Mouse (Mus musculus): ENCODE measurements at regions not wholly inside any gene's neighbourhood (a gene's known extent, or its start where the extent isn't known, plus 50 kb on each side); places are given as distances from the start of the nearest gene placed in this dataset.

GRCm38 (mm10) chr12:92646634-92647033 lies 797.7 kb upstream of the Sel1l start:
- Histone ChIP-seq H3K9me3 (ENCODE audit: control insufficient read depth, insufficient read depth, low read depth, low read length) (peaks cover 3% of the 10 kb centered on the region; the same call in 1 of the 2 replicates), H3K36me3 (ENCODE audit: control insufficient read depth, insufficient read depth, low read length, poor library complexity, severe bottlenecking) (no peaks in the 10 kb centered on the region), H3K9ac (ENCODE audit: insufficient read depth, low read depth, low read length, poor library complexity, severe bottlenecking) (no peak overlapping the region), H3K4me3 (ENCODE audit: insufficient read depth in 1 of 2, low read depth in 1 of 2, low read length in 2 of 2, poor library complexity in 1 of 2, severe bottlenecking in 1 of 2) (no peak overlapping the region), H3K27ac (ENCODE audit: insufficient read depth, low read depth, low read length, poor library complexity, severe bottlenecking) (no peak overlapping the region), H3K4me1 (ENCODE audit: control insufficient read depth in 2 of 2, insufficient read depth in 2 of 2, low read length in 2 of 2, poor library complexity in 1 of 2) (no peaks in the 10 kb centered on the region)
- no peak for DNase-seq (ENCODE audit: low read depth, low spot score)
- in situ Hi-C loops (cut with MboI; ENCODE audit: low sequenced_read_pairs in 2 of 2, unreplicated experiment in 2 of 2): no loop called here
- no peak for TF ChIP-seq HCFC1 (IDR thresholded peaks at IDR 0.05; ENCODE audit: borderline replicate concordance, insufficient read depth, low read length)
- no peak for TF ChIP-seq MAFK (IDR thresholded peaks at IDR 0.05; ENCODE audit: insufficient read depth, low read depth, low read length)
- TF ChIP-seq ZNF384 (IDR thresholded peaks at IDR 0.05; ENCODE audit: low read depth, low read length): no peak
- no peak for TF ChIP-seq ZC3H11A (IDR thresholded peaks at IDR 0.05; ENCODE audit: borderline replicate concordance, low read depth, low read length)
- TF ChIP-seq CHD2 (IDR thresholded peaks at IDR 0.05; ENCODE audit: low read depth, low read length): no peak

- H3K4me1 ChIP-seq (ENCODE audit: control insufficient read depth in 2 of 2, insufficient read depth in 2 of 2, low read length in 2 of 2, poor library complexity in 1 of 2): no peaks in the 10 kb centered on the region
- no peak overlapping the region for H3K9ac ChIP-seq (ENCODE audit: insufficient read depth, low read depth, low read length, poor library complexity, severe bottlenecking)
- no peaks in the 10 kb centered on the region for H3K36me3 ChIP-seq (ENCODE audit: control insufficient read depth, insufficient read depth, low read length, poor library complexity, severe bottlenecking)
- DNase-seq (ENCODE audit: low read depth, low spot score): no peak
- H3K4me3 ChIP-seq (ENCODE audit: insufficient read depth in 1 of 2, low read depth in 1 of 2, low read length in 2 of 2, poor library complexity in 1 of 2, severe bottlenecking in 1 of 2): no peak overlapping the region
- in situ Hi-C loops (cut with MboI; ENCODE audit: low sequenced_read_pairs in 2 of 2, unreplicated experiment in 2 of 2): no loop called here
- no peak overlapping the region for H3K27ac ChIP-seq (ENCODE audit: insufficient read depth, low read depth, low read length, poor library complexity, severe bottlenecking)
- TF ChIP-seq ZC3H11A (IDR thresholded peaks at IDR 0.05; ENCODE audit: borderline replicate concordance, low read depth, low read length): no peak
- TF ChIP-seq MAFK (IDR thresholded peaks at IDR 0.05; ENCODE audit: insufficient read depth, low read depth, low read length): no peak
- no peak for TF ChIP-seq CHD2 (IDR thresholded peaks at IDR 0.05; ENCODE audit: low read depth, low read length)
- no peak for TF ChIP-seq HCFC1 (IDR thresholded peaks at IDR 0.05; ENCODE audit: borderline replicate concordance, insufficient read depth, low read length)
- no peak for TF ChIP-seq ZNF384 (IDR thresholded peaks at IDR 0.05; ENCODE audit: low read depth, low read length)
- H3K9me3 ChIP-seq (ENCODE audit: control insufficient read depth, insufficient read depth, low read depth, low read length): peaks cover 2% of the 10 kb centered on the region; the same call in 1 of the 2 replicates
These were observed 796.2 kb upstream of the Sel1l start for GRCm38 (mm10) chr12:92645006-92645624.

GRCm38 (mm10) chr12:92619120-92619519 lies 770.2 kb upstream of the Sel1l start:
- Histone ChIP-seq H3K4me3 (ENCODE audit: insufficient read depth in 1 of 2, low read depth in 1 of 2, low read length in 2 of 2, poor library complexity in 1 of 2, severe bottlenecking in 1 of 2) (no peak overlapping the region), H3K27ac (ENCODE audit: insufficient read depth, low read depth, low read length, poor library complexity, severe bottlenecking) (no peak overlapping the region), H3K9me3 (ENCODE audit: control insufficient read depth, insufficient read depth, low read depth, low read length) (no peaks in the 10 kb centered on the region), H3K9ac (ENCODE audit: insufficient read depth, low read depth, low read length, poor library complexity, severe bottlenecking) (no peak overlapping the region), H3K4me1 (ENCODE audit: control insufficient read depth in 2 of 2, insufficient read depth in 2 of 2, low read length in 2 of 2, poor library complexity in 1 of 2) (0 out of 4 replicates have a peak, but pooled peaks cover 0 to 2% of the 10 kb centered on the region in 2 experiments), H3K36me3 (ENCODE audit: control insufficient read depth, insufficient read depth, low read length, poor library complexity, severe bottlenecking) (no peaks in the 10 kb centered on the region)
- DNase-seq (ENCODE audit: low read depth, low spot score): no peak
- TF ChIP-seq ZC3H11A (IDR thresholded peaks at IDR 0.05; ENCODE audit: borderline replicate concordance, low read depth, low read length) (no peak), MAFK (IDR thresholded peaks at IDR 0.05; ENCODE audit: insufficient read depth, low read depth, low read length) (peak; percentile 57; the same call in 1 of the 2 replicates), CHD2 (IDR thresholded peaks at IDR 0.05; ENCODE audit: low read depth, low read length) (no peak)
- in situ Hi-C loops (cut with MboI; ENCODE audit: low sequenced_read_pairs in 2 of 2, unreplicated experiment in 2 of 2): no loop called here

- no peaks in the 10 kb centered on the region for H3K36me3 ChIP-seq (ENCODE audit: control insufficient read depth, insufficient read depth, low read length, poor library complexity, severe bottlenecking)
- TF ChIP-seq ZNF384 (IDR thresholded peaks at IDR 0.05; ENCODE audit: low read depth, low read length) (no peak), CHD2 (IDR thresholded peaks at IDR 0.05; ENCODE audit: low read depth, low read length) (no peak), MAFK (IDR thresholded peaks at IDR 0.05; ENCODE audit: insufficient read depth, low read depth, low read length) (no peak), ZC3H11A (IDR thresholded peaks at IDR 0.05; ENCODE audit: borderline replicate concordance, low read depth, low read length) (no peak), HCFC1 (IDR thresholded peaks at IDR 0.05; ENCODE audit: borderline replicate concordance, insufficient read depth, low read length) (no peak)
- H3K9ac ChIP-seq (ENCODE audit: insufficient read depth, low read depth, low read length, poor library complexity, severe bottlenecking): no peak overlapping the region
- H3K9me3 ChIP-seq (ENCODE audit: control insufficient read depth, insufficient read depth, low read depth, low read length): no peaks in the 10 kb centered on the region
- no peak overlapping the region for H3K27ac ChIP-seq (ENCODE audit: insufficient read depth, low read depth, low read length, poor library complexity, severe bottlenecking)
- no peak overlapping the region for H3K4me3 ChIP-seq (ENCODE audit: insufficient read depth in 1 of 2, low read depth in 1 of 2, low read length in 2 of 2, poor library complexity in 1 of 2, severe bottlenecking in 1 of 2)
- H3K4me1 ChIP-seq (ENCODE audit: control insufficient read depth in 2 of 2, insufficient read depth in 2 of 2, low read length in 2 of 2, poor library complexity in 1 of 2): 0 out of 4 replicates have a peak, but pooled peaks cover 0 to 2% of the 10 kb centered on the region in 2 experiments
- in situ Hi-C loops (cut with MboI; ENCODE audit: low sequenced_read_pairs in 2 of 2, unreplicated experiment in 2 of 2): no loop called here
- DNase-seq (ENCODE audit: low read depth, low spot score): no peak
These were observed 769.6 kb upstream of the Sel1l start for GRCm38 (mm10) chr12:92618519-92618918.

Data from ES-E14 (cell line).